Mouse (Mus musculus) cerebellum, adult 9-11 months (tissue): ENCODE data around the gene Trim41.
"Not testable (repeated sequence)": the region's sequence is repeated elsewhere in the genome, so short reads cannot be mapped to it uniquely, and the experiment has no call there.

ENCODE experiments used
- DNase-seq: peaks from one replicate; pipeline ENCODE4 v3.0.0; 2022

The Trim41 gene

GRCm38 (mm10) chr11:48837310-48838180 is 20.4 kb upstream of the Trim41 start:
- DNase-seq, result peak; percentile 82

GRCm38 (mm10) chr11:48836990-48837309 is 19.8 kb upstream of the Trim41 start:
- DNase-seq, result no peak

- DNase-seq, result no peak
Measured at GRCm38 (mm10) chr11:48835923-48836322, 18.8 kb upstream of the Trim41 start.

GRCm38 (mm10) chr11:48833731-48834639 is 16.8 kb upstream of the Trim41 start:
- DNase-seq, result peak; percentile 89

GRCm38 (mm10) chr11:48833078-48833730 is 16.1 kb upstream of the Trim41 start:
- DNase-seq, result no peak

- DNase-seq, result no peak
Measured at GRCm38 (mm10) chr11:48831273-48831672, 14.1 kb upstream of the Trim41 start.

- DNase-seq, result no peak
Measured at GRCm38 (mm10) chr11:48830279-48830678, 13.1 kb upstream of the Trim41 start.

- DNase-seq, result no peak
Measured at GRCm38 (mm10) chr11:48827926-48828325, 10.8 kb upstream of the Trim41 start.

- no peak for DNase-seq
Measured at GRCm38 (mm10) chr11:48826752-48827096, 9.6 kb upstream of the Trim41 start.

- DNase-seq, result not testable (repeated sequence)
Measured at GRCm38 (mm10) chr11:48825979-48826751, 9.0 kb upstream of the Trim41 start, which contains the start of the genes Trim7 and Gm12184. Trim7 (plus strand) TSS chr11:48826140. Gm12184 (minus strand) TSS chr11:48826655.

- no peak for DNase-seq
Measured at GRCm38 (mm10) chr11:48824311-48824830, 7.2 kb upstream of the Trim41 start.

- peak; percentile 62 for DNase-seq
Measured at GRCm38 (mm10) chr11:48823536-48823972, 6.4 kb upstream of the Trim41 start.

GRCm38 (mm10) chr11:48822768-48823512 is 5.8 kb upstream of the Trim41 start:
- no peak for DNase-seq

- DNase-seq, result not testable (repeated sequence)
Measured at GRCm38 (mm10) chr11:48821299-48821698, 4.1 kb upstream of the Trim41 start.

GRCm38 (mm10) chr11:48820308-48820674 is 3.1 kb upstream of the Trim41 start:
- DNase-seq, result no peak

- no peak for DNase-seq
Measured at GRCm38 (mm10) chr11:48819614-48820307, 2.6 kb upstream of the Trim41 start.

- DNase-seq, result peak; percentile 85
Measured at GRCm38 (mm10) chr11:48818346-48818745, 1.2 kb upstream of the Trim41 start.

- no peak for DNase-seq
Measured at GRCm38 (mm10) chr11:48817794-48818193, 641 bp upstream of the Trim41 start.

- peak; percentile 86 for DNase-seq
Measured at GRCm38 (mm10) chr11:48816281-48816781, 822 bp downstream of the Trim41 start.

GRCm38 (mm10) chr11:48815851-48816250 is 1.3 kb downstream of the Trim41 start:
- DNase-seq, result no peak
